Mouse (Mus musculus): ENCODE measurements around the gene Inpp4a. TPM values are rescaled to one million over a fixed set of nuclear protein-coding genes. Genes with fewer than 3 reads are reported as not detected.

The Inpp4a gene
- total and polyA plus RNA-seq, 3 experiments: 1.5 to 7.0 (median 4.0) TPM

DNA sequence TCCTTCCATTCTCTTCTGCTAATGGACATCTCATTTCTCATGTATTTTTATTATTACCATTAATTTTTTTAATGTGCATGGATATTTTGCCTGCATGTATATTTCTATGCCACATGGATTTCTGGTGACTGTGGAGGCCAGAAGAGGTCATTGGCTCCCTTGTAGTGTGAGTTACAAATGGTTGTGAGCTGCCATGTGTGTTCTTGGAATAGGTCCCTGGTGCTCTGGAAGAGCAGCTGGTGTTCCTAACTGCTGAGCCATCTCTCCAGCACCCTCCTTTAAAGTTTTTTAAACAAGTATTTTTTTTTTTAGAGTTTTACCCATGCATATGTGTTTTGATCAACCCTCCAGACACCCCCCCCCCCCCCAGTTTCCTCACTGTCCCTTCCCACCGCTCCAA, 3.3 kb upstream of the Inpp4a start:
- DNase-seq (ENCODE audit: extremely low read depth): no peak
- in situ Hi-C loops (cut with MboI; ENCODE audit: low pct_ligation_motif_present, low pct_unique_long_range_greater_than_20kb, low sequenced_read_pairs): no loop called here
- no peak overlapping the region for H3K4me2 ChIP-seq (ENCODE audit: insufficient read depth, low read depth, poor library complexity, severe bottlenecking)
- no peaks in the 10 kb centered on the region for H3K36me3 ChIP-seq (replicated peaks in 1 of 2; ENCODE audit: control insufficient read depth in 1 of 2, insufficient read depth in 1 of 2, low read length in 1 of 2)
- dilution Hi-C loops (cut with MboI; ENCODE audit: extremely low pct_ligation_motif_present, extremely low pct_unique_long_range_greater_than_20kb, low sequenced_read_pairs): no loop called here
- peaks cover 2 to 11% of the 10 kb centered on the region in 2 experiments; a peak in 2 of 4 replicates for H3K4me1 ChIP-seq (ENCODE audit: control insufficient read depth in 1 of 2, insufficient read depth in 2 of 2)
- no peaks in the 10 kb centered on the region; the same call in 1 of the 2 replicates for H3K79me2 ChIP-seq (replicated peaks; ENCODE audit: control insufficient read depth, extremely low read depth, insufficient read depth, poor library complexity, severe bottlenecking)
- H3K9me3 ChIP-seq (replicated peaks; ENCODE audit: low read length): no peaks in the 10 kb centered on the region
- TF ChIP-seq POLR2AphosphoS2 (IDR thresholded peaks at IDR 0.05; ENCODE audit: low read depth, low read length) (no peak), MEF2A (IDR thresholded peaks at IDR 0.05; ENCODE audit: borderline replicate concordance, low read depth, low read length) (no peak), ZNF384 (IDR thresholded peaks at IDR 0.05; ENCODE audit: low read depth, low read length) (no peak), ELF1 (IDR thresholded peaks at IDR 0.05; ENCODE audit: low read depth, low read length) (no peak), USF1 (IDR thresholded peaks at IDR 0.05; ENCODE audit: low read depth, low read length) (no peak), EP300 (IDR thresholded peaks at IDR 0.05; ENCODE audit: low read length) (no peak), GABPA (IDR thresholded peaks at IDR 0.05; ENCODE audit: insufficient replicate concordance, low read depth, low read length) (no peak), BHLHE40 (IDR thresholded peaks at IDR 0.05; ENCODE audit: low read depth, low read length) (no peak)
- no peak overlapping the region for H3K4me3 ChIP-seq (replicated peaks in 1 of 3; ENCODE audit: low read depth in 2 of 3, low read length in 2 of 3, poor library complexity in 1 of 3)
- H3K27me3 ChIP-seq (replicated peaks): no peaks in the 10 kb centered on the region
- no peak overlapping the region for H3K9ac ChIP-seq (ENCODE audit: insufficient read depth, low read depth)
- H3K27ac ChIP-seq (ENCODE audit: insufficient read depth, low read depth): no peak overlapping the region

DNA sequence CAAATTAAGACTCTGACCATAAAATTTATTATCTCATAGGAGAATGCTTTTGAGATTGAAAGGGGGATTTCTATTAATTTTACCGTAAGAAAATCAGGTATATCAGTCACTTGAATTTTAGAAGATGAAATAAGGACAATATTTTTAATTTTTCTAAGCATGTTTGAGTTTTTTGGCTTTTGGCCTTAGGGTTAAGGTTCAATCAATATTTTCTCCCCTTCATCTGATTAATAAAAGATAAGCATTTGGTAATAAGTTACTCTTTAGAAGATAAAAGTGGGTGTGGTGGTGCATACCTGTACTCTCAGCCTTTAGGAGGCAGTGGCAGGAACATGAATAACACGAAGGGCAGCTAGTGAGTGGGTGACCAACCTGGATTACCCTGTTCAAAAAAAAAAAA, 761 bp upstream of the Inpp4a start:
- no peak for DNase-seq (ENCODE audit: extremely low read depth)
- no peak overlapping the region for H3K4me3 ChIP-seq (replicated peaks in 1 of 3; ENCODE audit: low read depth in 2 of 3, low read length in 2 of 3, poor library complexity in 1 of 3)
- in situ Hi-C loops (cut with MboI; ENCODE audit: low pct_ligation_motif_present, low pct_unique_long_range_greater_than_20kb, low sequenced_read_pairs): no loop called here
- H3K4me2 ChIP-seq (ENCODE audit: insufficient read depth, low read depth, poor library complexity, severe bottlenecking): 0 out of 2 replicates have a peak overlapping the region, but pooled peaks have one; percentile 22
- H3K27me3 ChIP-seq (replicated peaks): no peaks in the 10 kb centered on the region
- H3K9me3 ChIP-seq (replicated peaks; ENCODE audit: low read length): no peaks in the 10 kb centered on the region
- TF ChIP-seq USF2 (conservative IDR thresholded peaks at IDR 0.05; ENCODE audit: low read depth, low read length) (no peak), NELFE (IDR thresholded peaks at IDR 0.05; ENCODE audit: low read depth, low read length) (no peak)
- no peak overlapping the region for H3K27ac ChIP-seq (ENCODE audit: insufficient read depth, low read depth)
- H3K9ac ChIP-seq (ENCODE audit: insufficient read depth, low read depth): no peak overlapping the region
- dilution Hi-C loops (cut with MboI; ENCODE audit: extremely low pct_ligation_motif_present, extremely low pct_unique_long_range_greater_than_20kb, low sequenced_read_pairs): no loop called here
- peaks cover 2 to 20% of the 10 kb centered on the region in 2 experiments; a peak in 2 of 4 replicates for H3K4me1 ChIP-seq (ENCODE audit: control insufficient read depth in 1 of 2, insufficient read depth in 2 of 2)
- no peaks in the 10 kb centered on the region; the same call in 1 of the 2 replicates for H3K79me2 ChIP-seq (replicated peaks; ENCODE audit: control insufficient read depth, extremely low read depth, insufficient read depth, poor library complexity, severe bottlenecking)
- no peaks in the 10 kb centered on the region for H3K36me3 ChIP-seq (replicated peaks in 1 of 2; ENCODE audit: control insufficient read depth in 1 of 2, insufficient read depth in 1 of 2, low read length in 1 of 2)

GRCm38 (mm10) chr1:37300650-37301049, 985 bp downstream of the Inpp4a start:
- Histone ChIP-seq H3K9ac (ENCODE audit: insufficient read depth, low read depth) (peak overlapping the region; percentile 74; the same call in 1 of the 2 replicates), H3K9me3 (replicated peaks; ENCODE audit: low read length) (no peaks in the 10 kb centered on the region), H3K79me2 (replicated peaks; ENCODE audit: control insufficient read depth, extremely low read depth, insufficient read depth, poor library complexity, severe bottlenecking) (no peaks in the 10 kb centered on the region; the same call in 1 of the 2 replicates), H3K4me2 (ENCODE audit: insufficient read depth, low read depth, poor library complexity, severe bottlenecking) (peak overlapping the region; percentile 80), H3K4me1 (ENCODE audit: control insufficient read depth in 1 of 2, insufficient read depth in 2 of 2) (peaks cover 2 to 28% of the 10 kb centered on the region in 2 experiments; a peak in 2 of 4 replicates), H3K4me3 (replicated peaks in 1 of 3; ENCODE audit: low read depth in 2 of 3, low read length in 2 of 3, poor library complexity in 1 of 3) (peak overlapping the region; percentile 77 to 94 (median 93)), H3K36me3 (replicated peaks in 1 of 2; ENCODE audit: control insufficient read depth in 1 of 2, insufficient read depth in 1 of 2, low read length in 1 of 2) (no peaks in the 10 kb centered on the region), H3K27ac (ENCODE audit: insufficient read depth, low read depth) (no peak overlapping the region), H3K27me3 (replicated peaks) (no peaks in the 10 kb centered on the region)
- dilution Hi-C loops (cut with MboI; ENCODE audit: extremely low pct_ligation_motif_present, extremely low pct_unique_long_range_greater_than_20kb, low sequenced_read_pairs) (no loop called here), in situ Hi-C loops (cut with MboI; ENCODE audit: low pct_ligation_motif_present, low pct_unique_long_range_greater_than_20kb, low sequenced_read_pairs) (no loop called here)
- no peak for TF ChIP-seq NRF1 (IDR thresholded peaks at IDR 0.05; ENCODE audit: low read depth, low read length)
- peak; percentile 53; the same call in 1 of the 2 replicates for TF ChIP-seq MXI1 (IDR thresholded peaks at IDR 0.05; ENCODE audit: low read depth, low read length)
- DNase-seq (ENCODE audit: extremely low read depth): no peak
